Mouse (Mus musculus) Patski (cell line): ENCODE results near the gene Npepl1. TPM values are rescaled to one million over a fixed set of nuclear protein-coding genes. Genes with fewer than 3 reads are reported as not detected.

ENCODE experiments used
- ATAC-seq: fragments of 100-300 bp; one replicate; pipeline ENCODE4 v1.8.0; 2021
- CTCF ChIA-PET: fragments of 350-600 bp; sonication (Branson Sonifier 250); formaldehyde crosslinking; loops from one replicate; lab custom pipeline; 2022; ENCODE audit warnings: inconsistent platforms; lab: Charles Lee
- POLR2A ChIA-PET: fragments of 350-600 bp; sonication (Branson Sonifier 250); formaldehyde crosslinking; loops from one replicate; lab custom pipeline; 2022; ENCODE audit warnings: antibody characterized with exemption, inconsistent platforms; lab: Charles Lee
- DNase-seq: peaks from one replicate; pipeline ENCODE4 v3.0.0-alpha.2; 2011; ENCODE audit warnings: low read depth, low spot score
- H3K27me3 ChIP-seq: fragments of 371-371 bp; one replicate; pipeline ENCODE4 v1.5.1; 2021
- CTCF ChIP-seq: fragments of 100-300 bp; IDR thresholded peaks from one replicate; pipeline ENCODE4 v1.5.1; 2021
- in situ Hi-C: fragments of 300-500 bp; cut with MboI; formaldehyde crosslinking; loops from 3 replicates; pipeline ENCODE4 v1.11.1; 2018; ENCODE audit warnings: low pct_unique_long_range_greater_than_20kb, mixed read lengths
- polyA plus RNA-seq: library from polyadenylated mRNA; unstranded; gene quantifications from one replicate; pipeline ENCODE4 v1.2.3, GENCODE M21; 2021

Gene Npepl1
- polyA plus RNA-seq, 1 experiment from 2014 or later, result 0.59 TPM

DNA sequence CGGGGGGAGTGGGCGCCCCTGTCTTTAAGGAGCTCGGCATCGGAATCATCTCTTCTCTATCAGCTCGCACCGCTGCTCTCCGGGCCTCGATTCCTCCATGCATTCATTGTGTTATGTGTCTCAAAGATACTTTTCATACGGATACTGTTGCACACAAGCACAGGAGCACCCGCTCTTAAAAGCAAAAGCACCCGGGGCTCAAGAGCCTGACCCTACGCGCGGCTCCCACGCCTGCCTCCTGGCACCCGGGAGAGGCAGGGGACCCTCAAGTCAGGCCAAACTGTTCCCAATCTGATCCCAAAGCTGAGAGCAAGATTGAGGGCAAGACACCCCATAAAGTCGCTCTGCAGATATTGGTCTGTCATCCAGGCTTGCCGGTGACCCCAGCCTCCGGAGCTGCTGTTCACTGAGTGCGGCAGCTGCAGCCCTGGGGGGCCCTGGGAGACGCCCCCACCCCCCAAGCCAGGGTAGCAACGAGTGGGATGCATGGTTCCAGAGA is 35.0 kb upstream of the Npepl1 start:
- DNase-seq, result no peak
- CTCF ChIA-PET, result interaction anchor here (2.0 kb wide), 1 partner anchor 10 kb away, joined by 5 read pairs; no protein-coding TSS in a partner anchor
- no peak for TF ChIP-seq CTCF
- no peak for ATAC-seq
- H3K27me3 ChIP-seq, result no peaks in the 10 kb centered on the region
- in situ Hi-C loops, result loop anchor here (5.0 to 25.0 kb wide), 3 partner anchors 207 to 387 kb away; partner anchors contain the start of genes Atp5e, Gnas, Prelid3b and Tubb1
- POLR2A ChIA-PET, result interaction anchor here (0.8 kb wide), 1 partner anchor 42 kb away, joined by 4 read pairs; no protein-coding TSS in a partner anchor

DNA sequence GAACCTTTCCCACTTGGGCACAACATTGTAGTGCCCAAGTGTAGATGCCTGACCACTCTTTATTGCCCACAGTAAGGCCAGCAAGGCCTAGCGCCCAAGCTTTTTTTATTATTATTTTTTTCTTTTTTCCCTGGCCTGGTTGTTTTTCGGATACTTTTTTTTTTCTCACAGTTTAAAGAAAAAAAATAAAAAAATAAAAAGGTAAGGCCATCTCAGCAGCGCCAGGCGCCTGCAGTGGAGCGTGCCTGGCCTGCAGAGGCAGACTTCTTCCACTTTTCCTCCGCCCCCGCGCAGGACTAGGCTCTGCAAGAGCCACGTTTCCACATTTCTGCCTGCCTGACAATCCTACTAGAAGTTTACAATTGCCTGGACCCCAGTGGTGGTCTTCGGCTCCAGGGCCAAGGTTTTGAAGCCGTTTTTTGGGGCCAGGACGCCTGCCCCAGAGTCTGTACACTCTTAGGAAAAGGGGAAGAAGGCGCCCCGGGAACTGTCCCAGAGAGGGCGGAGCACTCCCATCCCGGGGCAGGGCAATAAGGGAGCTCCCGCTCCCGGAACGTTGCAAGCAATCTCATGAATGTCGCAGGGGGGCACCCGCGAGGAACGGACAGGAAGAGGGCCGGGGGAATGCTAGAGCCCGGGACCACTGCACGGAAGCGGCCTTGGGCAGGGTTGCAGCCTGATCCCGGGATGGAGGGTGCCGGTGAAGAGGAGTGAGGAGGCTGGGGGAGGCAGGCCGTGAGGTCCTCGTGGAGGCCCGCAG is 34.3 kb upstream of the Npepl1 start, which contains the start of gene Stx16:
TSS of gene Stx16 (plus strand) at position 636 of the 760 bp plus-strand sequence.
- POLR2A ChIA-PET, result interaction anchor here (0.8 to 1.1 kb wide), 2 partner anchors 41 to 332 kb away, joined by 4 to 5 read pairs; no protein-coding TSS in a partner anchor
- ATAC-seq, result peak; percentile 91
- peak; percentile 86 for TF ChIP-seq CTCF

DNA sequence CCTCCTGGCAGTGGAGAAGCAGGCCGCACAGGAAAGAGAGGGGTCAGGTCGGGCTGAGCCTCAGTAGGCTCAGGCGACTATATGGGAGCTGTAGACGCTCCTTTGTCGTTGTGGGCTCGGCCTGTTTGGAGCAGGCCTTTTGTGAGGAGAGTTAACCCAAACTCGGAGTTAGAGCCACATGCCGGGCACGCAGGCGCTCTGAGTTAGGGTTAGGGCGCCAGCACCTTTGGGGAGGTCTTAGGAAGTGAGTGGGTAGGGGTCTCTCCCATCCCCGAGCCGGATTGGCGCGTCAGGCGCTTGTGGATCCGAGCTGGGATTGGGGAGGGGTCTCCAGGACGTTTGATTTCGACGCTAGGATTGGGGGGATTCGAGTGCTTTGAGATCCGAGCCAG is 33.7 kb upstream of the Npepl1 start:
- TF ChIP-seq CTCF, result no peak
- ChIA-PET POLR2A (interaction anchor here (1.1 kb wide), 1 partner anchor 333 kb away, joined by 5 read pairs; no protein-coding TSS in a partner anchor), CTCF (interaction anchor here (2.0 kb wide), 1 partner anchor 9 kb away, joined by 5 read pairs; no protein-coding TSS in a partner anchor)
- no peak for DNase-seq
- ATAC-seq, result peak; percentile 90
- no peaks in the 10 kb centered on the region for H3K27me3 ChIP-seq
- in situ Hi-C loops, result loop anchor here (5.0 to 25.0 kb wide), 3 partner anchors 206 to 386 kb away; partner anchors contain the start of genes Atp5e, Gnas, Prelid3b and Tubb1

More for the DNA sequence above, 34.3 kb upstream of the Npepl1 start, which contains the start of gene Stx16:
- in situ Hi-C loops, result loop anchor here (5.0 to 25.0 kb wide), 3 partner anchors 206 to 386 kb away; partner anchors contain the start of genes Atp5e, Gnas, Prelid3b and Tubb1
- peak; percentile 75 for DNase-seq
- H3K27me3 ChIP-seq, result no peaks in the 10 kb centered on the region
- CTCF ChIA-PET, result interaction anchor here (2.0 kb wide), 1 partner anchor 10 kb away, joined by 5 read pairs; no protein-coding TSS in a partner anchor

DNA sequence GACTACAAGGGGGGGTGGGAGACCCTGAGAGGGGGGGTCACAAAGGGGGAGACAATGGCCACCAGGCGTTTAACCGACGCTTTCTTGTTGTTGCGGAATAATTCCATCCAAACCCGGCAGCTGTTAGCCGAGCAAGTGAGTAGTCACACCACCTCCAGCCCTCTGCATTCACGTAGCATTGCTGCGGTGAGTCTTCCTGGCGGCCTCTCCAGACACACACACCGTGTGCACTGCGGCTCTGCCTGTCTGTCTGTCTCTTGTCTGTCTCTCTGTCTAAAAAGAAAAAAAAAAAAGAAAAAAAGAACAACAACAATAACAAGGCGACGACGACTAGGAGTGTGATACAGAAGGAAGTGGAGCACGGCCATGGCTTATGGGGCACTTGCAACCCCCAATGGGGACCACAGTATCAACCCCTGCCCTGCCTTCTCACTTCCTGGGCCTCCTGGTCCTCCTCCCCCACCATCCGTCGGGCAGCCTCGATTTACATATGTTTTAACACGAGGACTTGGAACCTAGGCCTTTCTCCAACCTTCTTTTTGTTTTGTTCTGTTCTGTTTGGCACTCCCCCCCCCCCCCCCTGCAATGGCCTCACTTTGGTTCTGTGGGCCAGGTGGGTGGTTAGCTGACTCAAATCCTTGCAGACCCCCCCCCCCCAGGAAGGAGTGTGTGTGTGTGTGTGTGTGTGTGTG is 33.0 kb upstream of the Npepl1 start:
- TF ChIP-seq CTCF, result no peak
- in situ Hi-C loops, result loop anchor here (5.0 to 25.0 kb wide), 3 partner anchors 205 to 385 kb away; partner anchors contain the start of genes Atp5e, Gnas, Prelid3b and Tubb1
- ChIA-PET POLR2A (interaction anchor here (0.7 to 1.1 kb wide), 2 partner anchors 234 to 334 kb away, joined by 4 to 5 read pairs; no protein-coding TSS in a partner anchor), CTCF (interaction anchor here (2.0 kb wide), 1 partner anchor 8 kb away, joined by 5 read pairs; no protein-coding TSS in a partner anchor)
- DNase-seq, result no peak
- no peaks in the 10 kb centered on the region for H3K27me3 ChIP-seq
- ATAC-seq, result no peak

DNA sequence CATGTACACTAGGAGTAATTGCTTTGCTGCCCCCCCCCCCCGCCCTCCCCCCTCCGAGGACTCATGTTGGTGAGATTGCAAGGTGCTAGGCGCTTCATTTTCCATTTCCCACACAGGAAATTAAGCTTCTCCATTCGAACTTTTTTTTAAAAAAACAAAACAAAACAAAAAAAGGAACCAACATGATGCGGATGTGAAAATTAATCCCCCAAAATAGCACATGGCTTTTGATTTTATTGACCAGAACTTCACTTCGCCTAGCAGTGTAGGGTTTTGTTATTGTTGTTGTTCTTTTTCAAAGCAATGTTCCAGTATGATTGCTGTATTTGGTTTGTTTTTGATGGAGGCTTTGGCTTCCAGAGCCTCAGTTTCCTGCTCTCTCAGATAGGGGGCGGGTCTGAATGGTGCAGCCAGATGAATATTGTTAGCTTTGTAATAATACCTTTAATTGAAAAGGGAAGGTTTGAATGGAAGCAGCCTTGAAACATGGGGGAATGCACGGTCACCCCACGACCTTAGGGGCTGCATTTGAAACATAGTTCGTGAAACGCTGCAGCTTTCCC is 32.3 kb upstream of the Npepl1 start:
- POLR2A ChIA-PET, result interaction anchor here (0.7 to 1.1 kb wide), 2 partner anchors 47 to 233 kb away, joined by 3 to 4 read pairs; no protein-coding TSS in a partner anchor
- DNase-seq (no peak), ATAC-seq (no peak)
- CTCF ChIA-PET, result no interaction called here
- no peak for TF ChIP-seq CTCF
- in situ Hi-C loops, result loop anchor here (5.0 to 25.0 kb wide), 3 partner anchors 204 to 384 kb away; partner anchors contain the start of genes Atp5e, Gnas, Prelid3b and Tubb1
- H3K27me3 ChIP-seq, result no peaks in the 10 kb centered on the region

DNA sequence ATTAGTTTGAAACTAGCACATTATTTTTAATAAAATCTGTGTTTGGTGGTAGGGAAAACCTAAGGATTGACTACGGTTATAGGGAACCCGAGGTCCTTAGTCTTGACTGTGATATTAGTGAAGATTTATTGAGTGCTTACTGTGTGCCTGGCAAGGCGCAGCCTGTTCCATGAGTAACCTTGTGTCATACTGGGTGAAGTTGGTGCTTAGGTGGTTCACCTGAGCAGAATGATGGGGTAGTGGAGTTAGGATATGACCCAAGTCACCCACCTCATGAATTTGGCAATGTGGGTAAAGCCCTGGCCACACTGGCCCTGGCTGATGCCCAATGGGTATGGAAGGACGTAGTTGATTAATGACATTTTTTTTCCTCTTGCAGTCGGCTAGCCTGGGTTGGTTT is 28.3 kb upstream of the Npepl1 start:
- no peak for TF ChIP-seq CTCF
- CTCF ChIA-PET, result no interaction called here
- POLR2A ChIA-PET, result no interaction called here
- H3K27me3 ChIP-seq, result no peaks in the 10 kb centered on the region
- ATAC-seq (no peak), DNase-seq (no peak)
- in situ Hi-C loops, result loop anchor here (25.0 kb wide), 1 partner anchor 380 kb away; the partner anchor contains the start of genes Atp5e, Prelid3b and Tubb1

DNA sequence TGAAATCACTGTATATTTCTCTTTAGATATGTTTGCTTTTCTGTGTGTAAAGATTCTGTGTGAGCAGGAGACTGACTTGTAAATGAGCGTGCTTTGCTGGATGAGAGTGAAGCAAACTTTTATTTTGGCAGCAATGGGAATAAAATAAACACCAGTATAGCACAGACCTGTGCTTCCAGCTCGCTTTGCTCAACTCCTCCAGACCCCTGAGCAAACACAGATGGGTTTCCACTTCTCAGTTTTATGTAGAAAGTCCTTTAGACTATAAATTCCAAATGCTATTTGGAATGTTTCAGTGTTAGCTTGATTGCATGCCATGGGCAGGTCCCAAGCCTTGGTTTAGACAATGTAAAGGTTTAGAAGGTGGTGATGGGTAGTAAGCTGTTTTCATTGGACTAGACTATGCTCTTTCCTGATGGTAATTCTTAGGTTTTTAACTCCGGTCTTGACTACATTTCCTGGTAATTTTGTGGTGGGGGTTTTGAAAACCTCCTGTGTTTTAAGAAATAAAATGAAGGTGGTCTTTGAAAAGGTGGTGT is 27.7 kb upstream of the Npepl1 start:
- ATAC-seq (no peak), DNase-seq (no peak)
- H3K27me3 ChIP-seq, result no peaks in the 10 kb centered on the region
- ChIA-PET POLR2A (no interaction called here), CTCF (interaction anchor here (1.2 kb wide), 1 partner anchor 10 kb away, joined by 3 read pairs; no protein-coding TSS in a partner anchor)
- TF ChIP-seq CTCF, result no peak
- in situ Hi-C loops, result loop anchor here (25.0 kb wide), 1 partner anchor 380 kb away; the partner anchor contains the start of genes Atp5e, Prelid3b and Tubb1

DNA sequence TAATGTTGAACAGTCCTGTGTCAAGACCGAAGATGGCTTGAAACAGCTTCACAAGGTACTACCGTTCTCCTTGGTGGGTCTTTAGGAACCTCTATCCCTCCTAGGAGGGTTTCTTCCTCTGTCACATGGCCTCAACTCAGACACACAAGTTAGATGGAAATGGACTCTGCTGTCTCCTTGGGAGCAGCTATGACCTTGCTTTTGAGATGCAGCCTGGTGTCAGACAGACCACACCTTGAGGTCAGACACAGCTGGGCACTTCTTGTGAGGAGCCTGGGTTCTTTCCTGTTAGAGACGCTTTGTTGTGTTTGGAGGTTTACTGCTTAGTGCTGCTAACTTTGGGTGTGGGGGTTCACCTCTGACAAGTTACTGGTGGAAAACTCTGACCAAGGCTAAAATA is 15.1 kb upstream of the Npepl1 start:
- CTCF ChIA-PET, result interaction anchor here (1.7 kb wide), 1 partner anchor 10 kb away, joined by 6 read pairs; no protein-coding TSS in a partner anchor
- no peak for ATAC-seq
- no peak for DNase-seq
- no peaks in the 10 kb centered on the region for H3K27me3 ChIP-seq
- TF ChIP-seq CTCF, result no peak
- POLR2A ChIA-PET, result no interaction called here
- in situ Hi-C loops, result loop anchor here (25.0 kb wide), 1 partner anchor 367 kb away; the partner anchor contains the start of genes Atp5e, Prelid3b and Tubb1

DNA sequence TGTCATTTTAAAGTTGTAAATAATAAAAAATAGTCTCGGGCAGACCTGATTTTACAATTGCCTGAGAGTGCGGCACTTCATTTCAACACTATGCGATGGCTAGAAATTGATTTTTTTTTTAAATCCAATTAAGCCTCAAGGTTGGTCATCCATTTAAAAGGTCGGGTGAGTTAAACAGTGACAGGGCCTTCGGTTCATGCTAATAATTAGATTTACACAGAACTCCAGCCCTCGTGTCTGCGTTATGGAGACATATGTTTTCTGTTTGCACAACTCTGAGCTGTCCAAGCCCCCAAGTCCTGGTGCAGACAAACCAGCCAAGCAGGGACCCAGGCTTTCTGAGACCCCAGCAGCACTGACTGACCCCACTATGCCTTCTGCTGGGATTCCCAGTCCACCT is 7.8 kb upstream of the Npepl1 start:
- DNase-seq (no peak), ATAC-seq (no peak)
- CTCF ChIA-PET, result interaction anchor here (1.6 kb wide), 1 partner anchor 11 kb away, joined by 7 read pairs; no protein-coding TSS in a partner anchor
- TF ChIP-seq CTCF, result no peak
- in situ Hi-C loops, result no loop called here
- no peaks in the 10 kb centered on the region for H3K27me3 ChIP-seq
- POLR2A ChIA-PET, result no interaction called here
